Mouse (Mus musculus): ENCODE results near the gene Gpr143.

Gene Gpr143

GRCm38 (mm10) chrX:152781720-152782403 lies at the start of gene Gpr143:
Gpr143 (plus strand) TSS chrX:152781921.
- no peak for DNase-seq (ENCODE audit: low read depth, low spot score)
- Histone ChIP-seq H3K27me3 (ENCODE audit: control insufficient read depth, insufficient read depth, low read length, poor library complexity, severe bottlenecking) (no peaks in the 10 kb centered on the region), H3K36me3 (ENCODE audit: control insufficient read depth, insufficient read depth, low read length, poor library complexity, severe bottlenecking) (no peaks in the 10 kb centered on the region)

GRCm38 (mm10) chrX:152735283-152735682 lies 46.4 kb upstream of the Gpr143 start:
- no peak for DNase-seq (ENCODE audit: low read depth, low spot score)
- H3K27me3 ChIP-seq (ENCODE audit: control insufficient read depth, insufficient read depth, low read length, poor library complexity, severe bottlenecking) = no peaks in the 10 kb centered on the region
- H3K36me3 ChIP-seq (ENCODE audit: control insufficient read depth, insufficient read depth, low read length, poor library complexity, severe bottlenecking) = no peaks in the 10 kb centered on the region

- H3K27me3 ChIP-seq (ENCODE audit: control insufficient read depth, insufficient read depth, low read length, poor library complexity, severe bottlenecking) = no peaks in the 10 kb centered on the region
- H3K36me3 ChIP-seq (ENCODE audit: control insufficient read depth, insufficient read depth, low read length, poor library complexity, severe bottlenecking) = no peaks in the 10 kb centered on the region
- no peak for DNase-seq (ENCODE audit: low read depth, low spot score)
Measured at GRCm38 (mm10) chrX:152738191-152738590, 43.5 kb upstream of the Gpr143 start.

- H3K27me3 ChIP-seq (ENCODE audit: control insufficient read depth, insufficient read depth, low read length, poor library complexity, severe bottlenecking) = no peaks in the 10 kb centered on the region
- no peak for DNase-seq (ENCODE audit: low read depth, low spot score)
- H3K36me3 ChIP-seq (ENCODE audit: control insufficient read depth, insufficient read depth, low read length, poor library complexity, severe bottlenecking) = no peaks in the 10 kb centered on the region
Measured at GRCm38 (mm10) chrX:152738759-152739368, 42.9 kb upstream of the Gpr143 start.

- H3K27me3 ChIP-seq (ENCODE audit: control insufficient read depth, insufficient read depth, low read length, poor library complexity, severe bottlenecking) = no peaks in the 10 kb centered on the region
- no peaks in the 10 kb centered on the region for H3K36me3 ChIP-seq (ENCODE audit: control insufficient read depth, insufficient read depth, low read length, poor library complexity, severe bottlenecking)
- DNase-seq (ENCODE audit: low read depth, low spot score) = no peak
Measured at GRCm38 (mm10) chrX:152743642-152744041, 38.1 kb upstream of the Gpr143 start.

GRCm38 (mm10) chrX:152745925-152746324 lies 35.8 kb upstream of the Gpr143 start:
- no peaks in the 10 kb centered on the region for H3K36me3 ChIP-seq (ENCODE audit: control insufficient read depth, insufficient read depth, low read length, poor library complexity, severe bottlenecking)
- H3K27me3 ChIP-seq (ENCODE audit: control insufficient read depth, insufficient read depth, low read length, poor library complexity, severe bottlenecking) = no peaks in the 10 kb centered on the region
- DNase-seq (ENCODE audit: low read depth, low spot score) = no peak

GRCm38 (mm10) chrX:152755819-152756218 lies 25.9 kb upstream of the Gpr143 start:
- no peak for DNase-seq (ENCODE audit: low read depth, low spot score)
- H3K27me3 ChIP-seq (ENCODE audit: control insufficient read depth, insufficient read depth, low read length, poor library complexity, severe bottlenecking) = no peaks in the 10 kb centered on the region; the same call in 1 of the 2 replicates
- no peaks in the 10 kb centered on the region for H3K36me3 ChIP-seq (ENCODE audit: control insufficient read depth, insufficient read depth, low read length, poor library complexity, severe bottlenecking)

GRCm38 (mm10) chrX:152756293-152756692 lies 25.4 kb upstream of the Gpr143 start:
- DNase-seq (ENCODE audit: low read depth, low spot score) = no peak
- Histone ChIP-seq H3K36me3 (ENCODE audit: control insufficient read depth, insufficient read depth, low read length, poor library complexity, severe bottlenecking) (no peaks in the 10 kb centered on the region), H3K27me3 (ENCODE audit: control insufficient read depth, insufficient read depth, low read length, poor library complexity, severe bottlenecking) (no peaks in the 10 kb centered on the region; the same call in 1 of the 2 replicates)

- no peaks in the 10 kb centered on the region for H3K27me3 ChIP-seq (ENCODE audit: control insufficient read depth, insufficient read depth, low read length, poor library complexity, severe bottlenecking)
- DNase-seq (ENCODE audit: low read depth, low spot score) = no peak
- no peaks in the 10 kb centered on the region for H3K36me3 ChIP-seq (ENCODE audit: control insufficient read depth, insufficient read depth, low read length, poor library complexity, severe bottlenecking)
Measured at GRCm38 (mm10) chrX:152762437-152762836, 19.3 kb upstream of the Gpr143 start.

- Histone ChIP-seq H3K27me3 (ENCODE audit: control insufficient read depth, insufficient read depth, low read length, poor library complexity, severe bottlenecking) (no peaks in the 10 kb centered on the region), H3K36me3 (ENCODE audit: control insufficient read depth, insufficient read depth, low read length, poor library complexity, severe bottlenecking) (no peaks in the 10 kb centered on the region)
- DNase-seq (ENCODE audit: low read depth, low spot score) = no peak
Measured at GRCm38 (mm10) chrX:152762855-152763254, 18.9 kb upstream of the Gpr143 start.

GRCm38 (mm10) chrX:152764171-152764570 lies 17.6 kb upstream of the Gpr143 start:
- no peaks in the 10 kb centered on the region for H3K36me3 ChIP-seq (ENCODE audit: control insufficient read depth, insufficient read depth, low read length, poor library complexity, severe bottlenecking)
- no peak for DNase-seq (ENCODE audit: low read depth, low spot score)

GRCm38 (mm10) chrX:152768891-152769599 lies 12.7 kb upstream of the Gpr143 start, which contains the start of gene Shroom2:
Shroom2 (minus strand) TSS chrX:152769465.
- DNase-seq (ENCODE audit: low read depth, low spot score) = no peak
- H3K27me3 ChIP-seq (ENCODE audit: control insufficient read depth, insufficient read depth, low read length, poor library complexity, severe bottlenecking) = no peaks in the 10 kb centered on the region
- H3K36me3 ChIP-seq (ENCODE audit: control insufficient read depth, insufficient read depth, low read length, poor library complexity, severe bottlenecking) = no peaks in the 10 kb centered on the region

More at GRCm38 (mm10) chrX:152764171-152764570, 17.6 kb upstream of the Gpr143 start:
- H3K27me3 ChIP-seq (ENCODE audit: control insufficient read depth, insufficient read depth, low read length, poor library complexity, severe bottlenecking) = no peaks in the 10 kb centered on the region

GRCm38 (mm10) chrX:152769600-152770157 lies 12.0 kb upstream of the Gpr143 start:
- H3K36me3 ChIP-seq (ENCODE audit: control insufficient read depth, insufficient read depth, low read length, poor library complexity, severe bottlenecking) = no peaks in the 10 kb centered on the region
- no peaks in the 10 kb centered on the region for H3K27me3 ChIP-seq (ENCODE audit: control insufficient read depth, insufficient read depth, low read length, poor library complexity, severe bottlenecking)
- DNase-seq (ENCODE audit: low read depth, low spot score) = no peak

- no peaks in the 10 kb centered on the region for H3K36me3 ChIP-seq (ENCODE audit: control insufficient read depth, insufficient read depth, low read length, poor library complexity, severe bottlenecking)
- DNase-seq (ENCODE audit: low read depth, low spot score) = no peak
- no peaks in the 10 kb centered on the region for H3K27me3 ChIP-seq (ENCODE audit: control insufficient read depth, insufficient read depth, low read length, poor library complexity, severe bottlenecking)
Measured at GRCm38 (mm10) chrX:152788129-152788528, 6.4 kb downstream of the Gpr143 start.

- DNase-seq (ENCODE audit: low read depth, low spot score) = no peak
- Histone ChIP-seq H3K27me3 (ENCODE audit: control insufficient read depth, insufficient read depth, low read length, poor library complexity, severe bottlenecking) (no peaks in the 10 kb centered on the region), H3K36me3 (ENCODE audit: control insufficient read depth, insufficient read depth, low read length, poor library complexity, severe bottlenecking) (no peaks in the 10 kb centered on the region)
Measured at GRCm38 (mm10) chrX:152788611-152789010, 6.9 kb downstream of the Gpr143 start.

Data from splenic B cell, adult 2 months (primary cell).